Mouse (Mus musculus) left cerebral cortex, adult 2 months (tissue): ENCODE data around the gene Selenow. TPM values are rescaled to one million over a fixed set of nuclear protein-coding genes. Genes with fewer than 3 reads are reported as not detected.

Source experiments
- DNase-seq, 2 experiments: peaks; one replicate each; pipeline ENCODE4 v3.0.0; 2021 to 2022; ENCODE audit warnings: low spot score in 2 of 2, mixed read lengths in 1 of 2; ENCODE audit errors: extremely low spot score in 1 of 2
- H3K27ac ChIP-seq: fragments of 200-600 bp; 2 replicates; pipeline ENCODE4 v1.8.1; 2022
- H3K4me3 ChIP-seq: fragments of 200-600 bp; 2 replicates; pipeline ENCODE4 v1.8.1; 2022
- CTCF ChIP-seq: fragments of 200-600 bp; IDR thresholded peaks from 2 replicates; pipeline ENCODE4 v1.8.1; 2022; ENCODE audit warnings: antibody characterized with exemption, mild to moderate bottlenecking, moderate library complexity
- intact Hi-C: fragments of 180-260 bp; cut with DNase I; formaldehyde crosslinking; loops from one replicate; pipeline ENCODE4 v1.15.1; 2025
- long read RNA-seq, 2 experiments: library from polyadenylated mRNA; stranded (forward); transcript quantifications; one replicate each; pipeline ENCODE4 v2.0.0; 2021; ENCODE audit warnings: borderline mapping rate in 2 of 2
- total RNA-seq, 2 experiments: library from RNA; stranded (reverse); gene quantifications; 2 replicates each; pipeline ENCODE4 v1.2.3; 2021

The Selenow gene
- total RNA-seq: 1,000 to 10,000 TPM; 1,033 to 1,089 TPM
- long read RNA-seq, experiment 1, transcript Selenow-201 (6 exons, 736 nt): major isoform, 651 of 701 reads
- long read RNA-seq, experiment 1, partial matches to known transcripts: 16 of 701 reads
- long read RNA-seq, experiment 1, other reads (novel, unspliced or antisense): 34 of 701 reads
- long read RNA-seq, experiment 2, transcript Selenow-201 (6 exons, 736 nt): major isoform, 571 of 620 reads
- long read RNA-seq, experiment 2, partial matches to known transcripts: 19 of 620 reads
- long read RNA-seq, experiment 2, other reads (novel, unspliced or antisense): 30 of 620 reads

- DNase-seq: peak; percentile 91 to 92
- Histone ChIP-seq H3K27ac (peak within 1 kb of the TSS; percentile 100), H3K4me3 (peak within 1 kb of the TSS; percentile 72)
- TF ChIP-seq CTCF: no peak
- intact Hi-C loops: no loop called here
Observed at GRCm38 (mm10) chr7:15922220-15922773, at the start of gene Selenow. TSS of gene Selenow (minus strand) at chr7:15922402.

- DNase-seq: no peak
- TF ChIP-seq CTCF: peak; percentile 26
- intact Hi-C loops: no loop called here
- Histone ChIP-seq H3K4me3 (no peak overlapping the region), H3K27ac (no peak overlapping the region)
Observed at GRCm38 (mm10) chr7:15969674-15970073, 47.5 kb upstream of the Selenow start.

DNA sequence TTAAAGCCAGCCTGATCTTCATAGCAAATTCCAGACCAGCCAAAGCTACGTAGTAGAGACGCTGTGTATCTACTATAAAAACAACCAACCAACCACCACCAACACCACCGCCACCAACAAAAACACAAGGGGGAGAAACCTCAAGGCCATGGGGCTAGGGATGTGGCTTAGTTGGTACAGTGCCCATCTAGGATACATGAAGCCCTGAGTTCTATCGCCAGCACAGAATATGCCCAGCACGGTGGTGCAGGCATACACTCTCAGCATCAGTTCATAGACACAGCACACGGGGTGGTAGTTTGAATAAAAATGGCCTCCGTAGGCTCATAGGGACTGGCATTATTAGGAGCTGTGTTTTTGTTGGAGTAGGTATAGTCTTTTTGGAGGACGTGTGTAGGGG is 46.1 kb upstream of the Selenow start:
- Histone ChIP-seq H3K27ac (no peak overlapping the region), H3K4me3 (no peak overlapping the region)
- TF ChIP-seq CTCF: no peak
- intact Hi-C loops: no loop called here
- DNase-seq: no peak

DNA sequence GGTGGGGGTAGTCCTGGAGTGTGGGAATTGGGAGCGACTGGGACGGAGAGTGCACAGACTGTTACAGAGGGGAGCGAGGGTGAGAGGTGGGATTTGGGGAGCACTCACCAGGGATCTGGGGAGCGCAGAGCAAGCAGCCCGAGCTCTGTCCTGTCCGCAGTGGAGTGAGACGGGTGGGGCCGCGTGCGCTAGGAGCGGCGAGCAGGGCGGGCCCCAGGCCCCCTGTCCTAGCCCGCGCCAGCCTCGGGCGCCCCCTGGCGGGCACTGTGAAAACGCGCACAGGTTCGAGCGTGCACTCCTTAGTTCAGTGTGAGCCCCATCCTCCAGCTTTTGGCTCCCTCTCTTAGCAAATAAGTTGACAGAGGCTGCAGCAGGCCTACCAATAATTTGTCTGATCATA is 45.1 kb upstream of the Selenow start, which contains the start of gene Ehd2:
TSS of gene Ehd2 (minus strand) at position 256 of the 400 bp plus-strand sequence.
- peak; percentile 50 to 53 for DNase-seq
- no peak within 1 kb of the TSS for H3K27ac ChIP-seq
- peak within 1 kb of the TSS; percentile 46 for H3K4me3 ChIP-seq
- intact Hi-C loops: loop anchor here (1.0 kb wide), 1 partner anchor 19 kb away; no protein-coding TSS in a partner anchor
- peak; percentile 94 for TF ChIP-seq CTCF

- intact Hi-C loops: no loop called here
- no peak for DNase-seq
- H3K27ac ChIP-seq: no peak overlapping the region
- TF ChIP-seq CTCF: no peak
- H3K4me3 ChIP-seq: no peak overlapping the region; the same call in 1 of the 2 replicates
Observed at GRCm38 (mm10) chr7:15966489-15966888, 44.3 kb upstream of the Selenow start.

- no peak for DNase-seq
- intact Hi-C loops: no loop called here
- Histone ChIP-seq H3K4me3 (no peak overlapping the region), H3K27ac (no peak overlapping the region)
- no peak for TF ChIP-seq CTCF
Observed at GRCm38 (mm10) chr7:15963798-15964652, 41.8 kb upstream of the Selenow start.

DNA sequence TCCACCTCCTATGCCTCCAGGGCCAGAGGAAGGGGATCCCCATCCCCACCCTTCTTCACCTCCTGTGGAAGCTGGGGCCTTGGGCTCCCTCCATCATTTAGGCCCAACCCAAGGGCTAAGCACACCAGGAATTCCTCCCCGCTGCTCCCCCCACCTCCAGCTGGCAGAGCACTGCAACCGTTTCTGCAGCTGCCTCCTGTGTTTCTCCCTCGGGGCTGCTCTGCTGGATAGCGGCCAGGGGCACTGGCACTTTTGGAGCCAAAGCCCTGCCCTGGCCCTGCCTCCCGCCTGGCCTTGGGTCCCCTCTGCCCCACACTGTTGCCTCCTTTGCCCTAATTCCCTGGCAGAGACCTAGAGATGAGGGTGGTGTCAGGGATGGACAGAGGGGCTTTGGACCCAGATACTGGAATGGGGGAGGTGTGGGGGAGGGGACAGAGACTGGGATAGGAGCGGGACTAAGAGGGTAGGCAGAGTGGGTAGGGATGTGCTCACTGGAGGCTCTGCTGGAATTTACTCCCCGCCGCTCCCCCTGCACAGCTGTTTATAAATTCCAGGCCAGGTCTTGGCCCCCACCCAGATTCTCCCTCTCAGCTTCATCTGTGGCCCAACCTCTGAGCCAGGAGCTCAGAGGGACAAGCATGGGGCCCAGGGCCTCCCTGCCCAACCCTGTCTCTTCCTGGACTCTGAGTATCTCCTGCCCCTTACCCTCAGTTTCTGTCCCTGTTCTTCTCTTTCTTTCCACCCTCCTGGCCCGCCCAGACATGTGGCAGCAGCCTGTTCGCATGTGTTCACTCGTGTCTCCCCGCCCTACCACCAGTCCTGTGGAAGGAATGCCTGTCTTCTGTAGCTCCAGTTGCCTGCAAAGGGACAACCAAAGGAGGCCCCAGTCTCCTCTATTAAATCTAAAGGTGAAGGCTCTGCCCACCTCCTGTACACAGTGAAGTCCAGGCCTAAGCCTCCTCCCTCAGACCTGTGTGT is 40.4 kb upstream of the Selenow start:
- TF ChIP-seq CTCF: no peak
- Histone ChIP-seq H3K27ac (no peak overlapping the region), H3K4me3 (no peak overlapping the region)
- intact Hi-C loops: no loop called here
- peak in 1 of 2 experiments; percentile 29 for DNase-seq

- no peak for TF ChIP-seq CTCF
- intact Hi-C loops: no loop called here
- no peak for DNase-seq
- H3K4me3 ChIP-seq: no peak overlapping the region
- H3K27ac ChIP-seq: no peak overlapping the region
Observed at GRCm38 (mm10) chr7:15961798-15962197, 39.6 kb upstream of the Selenow start.

DNA sequence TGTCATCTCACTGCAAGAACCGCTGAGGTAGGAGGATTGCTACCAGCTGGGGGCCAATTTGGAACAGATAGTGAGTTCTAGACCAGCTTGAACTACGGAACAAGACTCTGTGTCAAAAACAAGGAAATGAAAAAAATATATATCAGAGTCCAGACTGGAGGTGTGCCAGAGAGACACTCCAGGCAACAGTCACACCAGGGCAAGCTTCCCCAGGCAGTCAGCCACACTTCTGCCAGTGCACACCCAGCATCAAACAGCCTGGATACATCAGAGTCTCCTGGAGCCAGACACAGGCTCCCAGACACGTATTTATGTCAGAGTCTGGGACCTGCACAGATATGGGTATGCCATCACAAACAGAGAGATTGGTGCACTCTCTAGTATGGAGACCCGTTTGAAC is 39.0 kb upstream of the Selenow start:
- no peak for DNase-seq
- Histone ChIP-seq H3K4me3 (no peak overlapping the region), H3K27ac (no peak overlapping the region)
- TF ChIP-seq CTCF: no peak
- intact Hi-C loops: no loop called here

GRCm38 (mm10) chr7:15960691-15961090 is 38.5 kb upstream of the Selenow start:
- Histone ChIP-seq H3K4me3 (no peak overlapping the region), H3K27ac (no peak overlapping the region)
- no peak for DNase-seq
- TF ChIP-seq CTCF: no peak
- intact Hi-C loops: no loop called here

DNA sequence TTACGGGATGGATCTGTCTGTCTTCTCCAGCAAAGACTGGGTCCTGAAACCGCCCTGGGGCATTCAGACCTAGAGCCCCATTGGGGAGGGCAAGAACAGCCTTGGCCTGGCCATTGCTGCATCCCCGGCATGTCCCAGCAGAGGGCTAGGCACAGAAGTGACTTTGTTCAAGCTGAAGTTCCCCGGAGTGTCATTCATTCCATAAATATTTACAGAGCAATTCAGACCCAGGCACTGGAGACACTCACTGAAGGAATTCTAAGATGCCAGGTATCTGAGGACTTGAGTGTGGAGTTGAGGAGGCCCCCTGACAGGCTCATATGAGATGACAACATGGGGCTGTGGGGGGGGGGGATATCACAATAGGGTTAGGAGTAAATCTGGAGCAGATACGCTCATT is 33.9 kb upstream of the Selenow start:
- intact Hi-C loops: no loop called here
- H3K27ac ChIP-seq: no peak overlapping the region
- no peak overlapping the region for H3K4me3 ChIP-seq
- no peak for DNase-seq
- TF ChIP-seq CTCF: no peak
